Mouse (Mus musculus) retina, postnatal 7 days (tissue): ENCODE results near the gene Tmem150b.

ENCODE experiments used
- DNase-seq: peaks from one replicate; pipeline ENCODE4 v3.0.0-alpha.2; 2012; ENCODE audit warnings: low read depth, low spot score

Gene Tmem150b

GRCm38 (mm10) chr7:4663742-4664141, 61.3 kb downstream of the Tmem150b start:
- DNase-seq: no peak

DNA sequence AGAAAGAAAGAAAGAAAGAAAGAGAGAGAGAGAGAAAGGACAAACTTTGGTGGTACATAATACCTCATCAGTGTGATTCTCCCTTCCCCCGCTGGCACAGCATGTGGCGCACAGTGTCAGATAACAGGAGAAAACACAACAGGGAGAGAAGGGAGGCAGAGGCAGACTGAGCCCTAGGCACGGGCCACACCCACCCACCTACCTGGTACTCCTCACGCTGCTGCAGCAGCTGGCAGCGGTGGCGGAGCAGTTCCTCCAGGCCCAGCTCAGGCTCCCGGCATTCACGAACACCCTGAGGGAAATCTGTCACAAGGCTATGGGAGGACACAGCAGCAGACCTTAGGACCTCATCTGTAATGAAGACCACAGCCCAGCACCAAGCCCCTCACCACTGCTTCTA, 61.9 kb downstream of the Tmem150b start:
- DNase-seq: no peak

DNA sequence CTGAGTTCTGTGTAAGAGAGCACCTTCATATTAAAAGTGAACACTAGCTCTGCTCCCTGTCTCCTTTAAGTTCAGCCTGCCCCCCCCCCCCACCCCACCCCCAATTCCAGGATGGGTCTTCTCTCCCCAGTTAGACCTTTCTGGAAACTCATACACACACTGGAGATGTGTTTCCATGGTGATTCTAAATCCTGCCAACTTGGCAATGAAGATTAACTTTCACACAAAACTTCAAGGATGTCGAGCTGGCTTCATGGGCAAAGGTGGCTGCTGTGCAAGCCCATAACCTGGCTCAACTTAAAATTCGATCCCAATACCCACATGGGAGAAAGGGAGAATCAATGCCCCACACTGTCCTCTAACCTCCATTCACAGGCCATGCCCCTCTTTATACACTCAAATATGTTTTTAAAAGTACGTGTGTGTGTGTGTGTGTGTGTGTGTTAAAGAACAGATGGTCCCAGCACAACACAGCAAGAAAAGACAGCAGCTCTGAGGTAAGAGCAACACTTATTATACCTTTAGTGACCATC, 65.1 kb downstream of the Tmem150b start:
- DNase-seq: no peak

GRCm38 (mm10) chr7:4658912-4659551, 66.0 kb downstream of the Tmem150b start, which contains the start of gene Ppp6r1:
Ppp6r1 (minus strand) TSS chr7:4659019.
- DNase-seq: peak; percentile 96

- peak; percentile 28 for DNase-seq
Measured at GRCm38 (mm10) chr7:4658128-4658907, 66.7 kb downstream of the Tmem150b start.

- no peak for DNase-seq
Measured at GRCm38 (mm10) chr7:4657521-4658127, 67.4 kb downstream of the Tmem150b start.
